Mouse (Mus musculus) bone marrow, adult 2 months (tissue): ENCODE results near the gene Dnah12.

Experiments
- CTCF ChIP-seq: fragments of 200-500 bp; IDR thresholded peaks from 2 replicates; pipeline ENCODE4 v1.5.1; 2011; ENCODE audit warnings: low read length, control low read depth; ENCODE audit not compliant: control insufficient read depth, insufficient read depth
- POLR2A ChIP-seq: fragments of 200-500 bp; IDR thresholded peaks from 2 replicates; pipeline ENCODE4 v1.6.1; 2011; ENCODE audit warnings: low read depth, mild to moderate bottlenecking, control low read depth, low read length, borderline replicate concordance; ENCODE audit not compliant: control insufficient read depth

- TF ChIP-seq POLR2A (no peak), CTCF (no peak)
These were observed 214.3 kb downstream of the Dnah12 start for GRCm38 (mm10) chr14:26907401-26907800.
